Mouse (Mus musculus) heart, adult 2 months (tissue): ENCODE data around the gene Tnrc6a. TPM values are rescaled to one million over a fixed set of nuclear protein-coding genes. Genes with fewer than 3 reads are reported as not detected.

Experiments used
- DNase-seq, 2 experiments: peaks; one replicate each; pipeline ENCODE4 v3.0.0; 2021
- H3K27ac ChIP-seq: fragments of 200-600 bp; 2 replicates; pipeline ENCODE4 v1.8.1; 2022
- H3K27me3 ChIP-seq: fragments of 200-500 bp; 2 replicates; pipeline ENCODE4 v1.6.1; 2012; ENCODE audit warnings: mild to moderate bottlenecking, low read length, inconsistent platforms, mixed read lengths; ENCODE audit not compliant: control insufficient read depth, insufficient read depth
- H3K36me3 ChIP-seq: fragments of 200-500 bp; 2 replicates; pipeline ENCODE4 v1.6.1; 2012; ENCODE audit warnings: low read length, inconsistent platforms; ENCODE audit not compliant: control insufficient read depth, insufficient read depth
- H3K4me1 ChIP-seq: fragments of 200-500 bp; 2 replicates; pipeline ENCODE4 v1.6.1; 2011; ENCODE audit warnings: low read length; ENCODE audit not compliant: control insufficient read depth, insufficient read depth
- H3K4me3 ChIP-seq: fragments of 200-600 bp; 2 replicates; pipeline ENCODE4 v1.8.1; 2022
- H3K79me2 ChIP-seq: fragments of 200-500 bp; replicated peaks from 2 replicates; pipeline ENCODE4 v1.6.1; 2012; ENCODE audit warnings: mild to moderate bottlenecking, inconsistent platforms, low read length, moderate library complexity, mixed read lengths; ENCODE audit not compliant: control insufficient read depth, insufficient read depth
- H3K9ac ChIP-seq: fragments of 200-500 bp; 2 replicates; pipeline ENCODE4 v1.6.1; 2012; ENCODE audit warnings: low read depth, mild to moderate bottlenecking, control low read depth, inconsistent platforms, low read length, mixed read lengths
- CTCF ChIP-seq: fragments of 200-600 bp; IDR thresholded peaks from 2 replicates; pipeline ENCODE4 v1.8.1; 2022; ENCODE audit warnings: antibody characterized with exemption, mild to moderate bottlenecking, moderate library complexity
- EP300 ChIP-seq: fragments of 200-500 bp; IDR thresholded peaks from 2 replicates; pipeline ENCODE4 v1.6.1; 2011; ENCODE audit warnings: low read depth, low read length, control low read depth; ENCODE audit not compliant: insufficient read depth
- POLR2A ChIP-seq: fragments of 200-500 bp; IDR thresholded peaks from 2 replicates; pipeline ENCODE4 v1.6.1; 2011; ENCODE audit warnings: mild to moderate bottlenecking, low read depth, low read length, control low read depth; ENCODE audit not compliant: insufficient read depth
- WGBS: fragments of 180-500 bp; shearing (Covaris S2); methylation state at CpG from one replicate; pipeline ENCODE4 v1.1.7; 2018; 5-methylcytosine and 5-hydroxymethylcytosine counted together
- intact Hi-C: fragments of 180-260 bp; cut with DNase I; formaldehyde crosslinking; loops from one replicate; pipeline ENCODE4 v1.15.1; 2025
- polyA plus RNA-seq: library from polyadenylated mRNA; depleted of rRNA; stranded (reverse); fragments of >200 nt; gene quantifications from 2 replicates; pipeline ENCODE4 v1.2.3, GENCODE M21; 2012
- total RNA-seq, 2 experiments: library from RNA; stranded (reverse); gene quantifications; 2 replicates each; pipeline ENCODE4 v1.2.3; 2021

The Tnrc6a gene
- total and polyA plus RNA-seq, 3 experiments: 22.8 to 34.2 (median 24.2) TPM

DNA sequence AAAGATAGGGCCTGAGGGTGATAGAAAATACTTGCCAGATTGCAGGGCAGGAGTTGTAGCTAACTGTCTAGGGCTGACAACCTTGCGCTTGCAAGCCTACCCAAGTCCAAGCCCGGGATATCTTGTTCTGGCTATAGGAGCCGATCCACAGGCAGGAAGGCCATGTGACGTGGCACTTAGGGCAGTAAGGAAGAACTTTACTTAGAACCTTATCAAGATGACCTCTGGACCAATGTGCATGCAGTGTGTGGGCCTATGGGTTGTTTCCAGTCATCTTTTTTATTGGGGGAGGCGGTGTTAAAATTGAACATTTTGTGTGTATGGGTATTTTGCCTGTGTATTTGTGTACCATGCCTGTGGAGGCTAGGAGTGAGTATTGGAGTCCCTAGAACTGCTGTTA is 72.7 kb downstream of the Tnrc6a start:
- Histone ChIP-seq H3K27me3 (no peaks in the 10 kb centered on the region), H3K9ac (no peak overlapping the region), H3K4me3 (no peak overlapping the region), H3K27ac (no peak overlapping the region), H3K79me2 (no peaks in the 10 kb centered on the region), H3K36me3 (no peaks in the 10 kb centered on the region), H3K4me1 (no peaks in the 10 kb centered on the region)
- intact Hi-C loops: no loop called here
- DNase-seq: no peak
- 60% methylated on average over 5 of the region's 5 CpGs for WGBS
- TF ChIP-seq EP300 (no peak), CTCF (no peak), POLR2A (no peak)

DNA sequence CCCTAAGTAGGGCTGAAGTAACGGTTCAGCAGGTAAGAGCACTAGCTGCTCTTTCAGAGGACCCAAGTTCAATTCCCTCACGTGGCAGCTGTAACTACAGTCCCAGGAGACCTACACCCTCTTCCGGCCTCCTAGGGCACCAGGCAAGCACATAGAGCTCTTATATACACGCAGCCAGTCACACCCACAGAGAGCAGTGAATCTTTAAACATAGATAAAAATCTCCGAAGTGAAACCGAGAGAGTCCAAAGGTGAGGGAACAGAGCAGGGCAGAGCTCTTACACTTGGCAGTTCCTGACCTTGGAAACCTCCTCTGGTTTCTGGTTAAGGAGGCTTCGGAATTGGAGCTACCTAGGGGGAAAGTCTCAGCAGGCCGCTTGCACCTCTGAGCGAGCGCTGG is 75.0 kb downstream of the Tnrc6a start:
- no peak for TF ChIP-seq EP300
- no peak for TF ChIP-seq POLR2A
- no peak for TF ChIP-seq CTCF
- DNase-seq: no peak
- H3K27me3 ChIP-seq: no peaks in the 10 kb centered on the region
- H3K36me3 ChIP-seq: no peaks in the 10 kb centered on the region
- 69% methylated on average over 10 of the region's 10 CpGs for WGBS
- H3K9ac ChIP-seq: no peak overlapping the region
- H3K27ac ChIP-seq: no peak overlapping the region
- H3K79me2 ChIP-seq: no peaks in the 10 kb centered on the region
- no peak overlapping the region for H3K4me3 ChIP-seq
- intact Hi-C loops: no loop called here
- no peaks in the 10 kb centered on the region for H3K4me1 ChIP-seq

DNA sequence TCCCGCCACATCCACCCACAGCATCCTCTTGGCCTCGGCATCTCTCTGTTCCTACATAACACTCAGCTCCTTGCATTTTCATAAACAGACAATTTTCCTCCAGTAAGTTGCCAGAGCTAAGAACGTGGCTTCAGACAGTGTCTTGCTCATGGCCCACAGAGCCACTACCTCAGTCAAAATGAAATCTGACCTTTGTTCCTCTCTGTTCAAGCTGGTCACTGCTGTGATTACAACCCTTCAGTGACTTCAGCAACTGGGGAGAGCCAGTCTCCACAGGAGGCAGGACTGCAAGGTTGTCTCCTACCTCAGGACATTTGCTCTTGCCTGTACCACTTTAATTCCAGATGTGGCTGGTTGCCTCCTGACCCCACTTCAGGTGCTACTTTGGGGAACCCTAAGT is 75.5 kb downstream of the Tnrc6a start:
- TF ChIP-seq CTCF (no peak), POLR2A (no peak), EP300 (no peak)
- no peaks in the 10 kb centered on the region for H3K79me2 ChIP-seq
- intact Hi-C loops: no loop called here

DNA sequence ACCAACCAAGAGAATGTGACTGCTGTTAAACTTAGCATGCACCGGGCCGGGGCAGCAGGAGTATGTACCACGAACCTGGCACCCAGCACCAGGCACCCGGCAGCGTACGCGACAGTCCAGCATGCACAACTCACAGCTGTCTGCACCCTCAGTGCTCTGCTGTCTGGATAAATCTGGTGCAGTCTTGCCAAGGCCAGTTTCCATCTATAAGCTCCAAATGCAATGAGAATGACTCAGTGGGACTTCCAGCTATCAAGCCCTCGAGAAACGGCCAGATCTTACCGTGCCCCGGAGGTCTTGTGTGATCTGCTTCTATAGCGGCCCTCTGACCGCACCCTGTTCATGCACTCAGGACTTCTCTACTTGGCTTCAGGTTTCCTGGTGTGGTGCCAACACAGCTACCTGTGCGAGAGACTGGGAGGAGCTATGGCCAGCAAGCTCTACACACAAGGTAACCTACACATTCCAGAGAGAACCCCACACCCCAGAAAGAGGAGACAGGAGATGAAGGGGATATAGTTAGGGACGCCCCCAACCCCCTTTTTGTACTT is 76.0 kb downstream of the Tnrc6a start:
- no peaks in the 10 kb centered on the region for H3K79me2 ChIP-seq
- no peak for TF ChIP-seq CTCF
- H3K4me1 ChIP-seq: no peaks in the 10 kb centered on the region
- H3K36me3 ChIP-seq: no peaks in the 10 kb centered on the region
- no peak overlapping the region for H3K9ac ChIP-seq
- intact Hi-C loops: no loop called here
- no peaks in the 10 kb centered on the region for H3K27me3 ChIP-seq
- no peak overlapping the region for H3K27ac ChIP-seq
- 87% methylated on average over 15 of the region's 15 CpGs for WGBS
- DNase-seq: no peak
- no peak overlapping the region for H3K4me3 ChIP-seq

More for the DNA sequence above, 75.5 kb downstream of the Tnrc6a start:
- Histone ChIP-seq H3K4me3 (no peak overlapping the region), H3K9ac (no peak overlapping the region), H3K27me3 (no peaks in the 10 kb centered on the region), H3K36me3 (no peaks in the 10 kb centered on the region), H3K4me1 (no peaks in the 10 kb centered on the region), H3K27ac (no peak overlapping the region)
- WGBS: 77% methylated on average over 3 of the region's 3 CpGs
- DNase-seq: no peak

DNA sequence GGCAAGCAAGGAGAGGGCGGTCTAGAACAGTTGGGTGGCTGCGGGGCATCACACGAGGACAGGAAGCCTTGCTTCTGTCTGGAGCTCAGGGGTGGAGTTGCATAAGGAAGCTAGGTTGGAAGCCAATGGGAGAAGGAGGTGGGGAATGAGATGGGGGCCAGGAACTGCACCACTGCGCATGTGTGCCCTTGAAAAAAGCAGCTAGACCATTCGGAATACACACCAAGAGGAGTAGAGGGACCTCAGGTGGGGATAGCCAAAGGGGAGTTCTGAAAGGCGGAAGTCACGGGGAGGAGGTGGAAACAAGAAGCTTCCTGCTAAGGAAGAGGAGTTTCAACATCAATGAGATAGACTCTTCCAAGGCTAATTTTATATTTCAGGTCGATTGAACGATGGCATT is 77.0 kb downstream of the Tnrc6a start:
- Histone ChIP-seq H3K9ac (no peak overlapping the region), H3K4me1 (peaks cover 1% of the 10 kb centered on the region; the same call in 1 of the 2 replicates), H3K79me2 (no peaks in the 10 kb centered on the region), H3K27ac (no peak overlapping the region), H3K27me3 (no peaks in the 10 kb centered on the region), H3K36me3 (no peaks in the 10 kb centered on the region), H3K4me3 (no peak overlapping the region)
- DNase-seq: no peak
- intact Hi-C loops: no loop called here
- 59% methylated on average over 9 of the region's 9 CpGs for WGBS
- no peak for TF ChIP-seq EP300

DNA sequence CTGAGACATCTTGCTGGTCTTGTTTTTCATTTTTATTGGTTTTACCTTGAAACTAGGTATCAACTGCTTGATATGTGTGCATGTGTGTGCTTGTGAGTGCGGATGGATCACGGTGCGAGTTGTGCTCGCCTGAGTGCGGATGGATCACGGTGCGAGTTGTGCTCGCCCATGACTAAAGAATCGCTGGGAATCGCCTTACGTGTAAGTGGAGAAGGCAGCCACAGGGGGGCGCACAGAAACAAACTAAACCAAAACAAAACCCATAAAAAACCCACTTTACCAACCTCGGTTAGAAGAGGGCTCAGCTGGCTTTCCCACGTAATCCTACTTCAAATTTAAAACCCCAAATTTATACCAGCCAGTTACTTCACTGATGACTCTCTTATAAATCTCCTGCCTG is 81.6 kb downstream of the Tnrc6a start:
- Histone ChIP-seq H3K27ac (no peak overlapping the region), H3K9ac (no peak overlapping the region), H3K4me1 (peaks cover 1% of the 10 kb centered on the region; the same call in 1 of the 2 replicates), H3K79me2 (no peaks in the 10 kb centered on the region), H3K4me3 (no peak overlapping the region), H3K36me3 (no peaks in the 10 kb centered on the region), H3K27me3 (no peaks in the 10 kb centered on the region)
- 21% methylated on average over 14 of the region's 14 CpGs for WGBS
- DNase-seq: peak; percentile 40 to 56
- intact Hi-C loops: loop anchor here (1.0 to 5.0 kb wide), 2 partner anchors 192 to 260 kb away; no protein-coding TSS in a partner anchor
- TF ChIP-seq CTCF (peak; percentile 82), EP300 (no peak)
